Mouse (Mus musculus) forebrain, embryonic 16.5 days (tissue): ENCODE results near the gene Icosl. TPM values are rescaled to one million over a fixed set of nuclear protein-coding genes. Genes with fewer than 3 reads are reported as not detected.
"Not testable (repeated sequence)": the region's sequence is repeated elsewhere in the genome, so short reads cannot be mapped to it uniquely, and the experiment has no call there.

Source experiments
- ATAC-seq: fragments of 200-750 bp; cut with Nextera tagmentation; 2 replicates; pipeline ENCODE4 v1.8.0; 2017; ENCODE audit warnings: mild to moderate bottlenecking, moderate library complexity
- H3K27ac ChIP-seq: fragments of 300-500 bp; sonication (generic); 2 replicates; pipeline ENCODE4 v1.5.1; 2014; ENCODE audit warnings: low read length, control low read depth
- H3K27me3 ChIP-seq: fragments of 300-500 bp; sonication (generic); replicated peaks from 2 replicates; pipeline ENCODE4 v1.6.1; 2014; ENCODE audit warnings: low read length; ENCODE audit not compliant: control insufficient read depth, insufficient read depth
- H3K36me3 ChIP-seq: fragments of 300-500 bp; sonication (generic); 2 replicates; pipeline ENCODE4 v1.6.1; 2014; ENCODE audit not compliant: control insufficient read depth, insufficient read depth
- H3K4me1 ChIP-seq: fragments of 300-500 bp; sonication (generic); replicated peaks from 2 replicates; pipeline ENCODE4 v1.6.1; 2014; ENCODE audit warnings: low read length; ENCODE audit not compliant: control insufficient read depth, insufficient read depth
- H3K4me2 ChIP-seq: fragments of 300-500 bp; sonication (generic); 2 replicates; pipeline ENCODE4 v1.6.1; 2014; ENCODE audit warnings: mild to moderate bottlenecking, low read length, control low read depth
- H3K4me3 ChIP-seq: fragments of 300-500 bp; sonication (generic); replicated peaks from 2 replicates; pipeline ENCODE4 v1.5.1; 2014; ENCODE audit warnings: mild to moderate bottlenecking, low read length, control low read depth
- H3K9ac ChIP-seq: fragments of 300-500 bp; sonication (generic); replicated peaks from 2 replicates; pipeline ENCODE4 v1.6.1; 2014; ENCODE audit warnings: low read depth, low read length, control low read depth
- H3K9me3 ChIP-seq: fragments of 300-500 bp; sonication (generic); 2 replicates; pipeline ENCODE4 v1.6.1; 2016; ENCODE audit warnings: low read length; ENCODE audit not compliant: control insufficient read depth
- WGBS: fragments of 180-500 bp; shearing (Covaris S2); extraction: QIAGEN DNeasy Blood & Tissue Kit; methylation state at CpG from one replicate; pipeline ENCODE4 v1.1.7; 2014; 5-methylcytosine and 5-hydroxymethylcytosine counted together
- polyA plus RNA-seq: library from polyadenylated mRNA; unstranded; fragments of >200 nt; fragmentation: Nextera tagmentation; extraction: Ambion mirVana; gene quantifications from 2 replicates; pipeline ENCODE4 v1.2.1, GENCODE M21; 2015

Icosl gene
- polyA plus RNA-seq, 1 experiment from 2014 or later, result 0.38 TPM

DNA sequence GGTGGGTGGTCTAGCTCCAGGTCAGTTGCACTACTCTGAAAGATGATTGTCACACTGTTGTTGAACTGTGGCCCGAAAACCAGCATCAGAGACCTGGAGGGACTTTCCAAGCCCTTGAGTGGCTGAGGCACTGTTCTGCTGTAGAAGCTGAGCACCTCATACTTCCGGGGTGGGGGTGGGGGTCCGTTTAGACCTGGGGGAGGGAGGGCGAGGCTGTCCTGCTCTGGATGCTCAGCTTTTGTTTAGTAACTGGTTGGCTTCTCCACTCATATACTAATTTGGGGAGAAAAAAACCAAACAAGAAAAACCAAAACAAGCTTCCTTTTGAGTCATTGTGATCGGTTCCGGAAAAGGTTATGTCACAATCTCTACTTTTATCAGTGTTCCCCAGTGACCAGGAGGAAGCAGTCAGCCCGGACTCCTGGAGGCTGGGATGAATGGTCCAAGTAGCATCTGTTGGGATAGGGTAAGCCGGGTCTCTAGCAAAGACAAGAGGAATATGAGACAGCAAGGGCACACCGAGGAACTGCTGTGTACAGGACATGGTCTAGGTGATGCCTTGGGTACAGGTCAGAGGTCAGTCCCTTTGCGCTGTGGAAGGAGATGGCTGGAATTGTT is 17.5 kb downstream of the Icosl start:
- Histone ChIP-seq H3K4me1 (no peaks in the 10 kb centered on the region), H3K4me3 (no peak overlapping the region), H3K9ac (no peak overlapping the region), H3K9me3 (no peaks in the 10 kb centered on the region), H3K4me2 (no peak overlapping the region), H3K27ac (no peak overlapping the region), H3K27me3 (no peaks in the 10 kb centered on the region), H3K36me3 (no peaks in the 10 kb centered on the region)
- 86% methylated on average over 10 of the region's 10 CpGs for WGBS
- no peak for ATAC-seq

DNA sequence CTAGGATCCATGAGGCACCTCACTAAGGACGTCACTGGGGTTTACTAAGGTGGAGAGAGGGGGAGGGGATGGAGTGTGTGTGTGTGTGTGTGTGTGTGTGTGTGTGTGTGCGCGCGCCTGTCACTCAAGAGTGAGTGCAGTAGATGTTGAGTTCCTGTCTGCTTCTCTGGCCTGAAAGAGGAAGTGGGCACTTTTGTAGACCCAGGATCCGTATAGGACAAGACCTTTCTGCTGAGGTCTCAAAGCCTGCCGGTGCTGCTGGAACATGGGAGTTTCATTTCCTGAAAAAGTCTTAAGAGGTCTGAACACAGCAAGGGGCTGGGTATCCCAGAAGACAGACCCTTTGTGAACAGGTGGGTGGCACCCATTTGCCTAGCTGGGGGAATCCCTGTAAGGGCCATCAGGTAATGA is 18.0 kb downstream of the Icosl start:
- no peak overlapping the region for H3K27ac ChIP-seq
- no peak overlapping the region for H3K4me2 ChIP-seq
- WGBS, result 86% methylated on average over 6 of the region's 6 CpGs
- ATAC-seq, result no peak
- H3K4me1 ChIP-seq, result no peaks in the 10 kb centered on the region
- H3K9me3 ChIP-seq, result no peaks in the 10 kb centered on the region
- no peaks in the 10 kb centered on the region for H3K27me3 ChIP-seq
- no peaks in the 10 kb centered on the region for H3K36me3 ChIP-seq
- H3K9ac ChIP-seq, result no peak overlapping the region
- no peak overlapping the region for H3K4me3 ChIP-seq

DNA sequence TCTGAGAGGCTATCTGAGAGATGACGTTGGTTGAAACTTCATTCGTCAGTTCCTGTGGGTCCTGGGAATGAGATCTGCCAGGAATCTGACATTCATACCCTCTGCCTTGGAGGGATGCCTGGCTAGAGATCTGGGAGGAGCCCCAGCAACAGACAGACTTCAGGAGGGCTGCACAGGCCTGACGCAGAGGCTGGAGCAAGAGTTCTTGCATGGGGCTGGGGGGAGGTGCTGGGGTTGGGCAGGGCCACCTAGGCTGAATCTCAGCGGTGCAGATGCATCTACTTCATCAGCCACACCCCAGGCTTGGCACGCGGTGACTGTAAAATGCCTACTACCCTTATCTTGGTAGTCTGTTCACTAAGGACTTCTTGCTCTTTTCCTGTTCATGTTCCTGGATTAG is 21.1 kb downstream of the Icosl start:
- Histone ChIP-seq H3K4me3 (no peak overlapping the region), H3K27ac (no peak overlapping the region), H3K9me3 (no peaks in the 10 kb centered on the region), H3K36me3 (no peaks in the 10 kb centered on the region), H3K27me3 (no peaks in the 10 kb centered on the region), H3K4me1 (no peaks in the 10 kb centered on the region), H3K4me2 (no peak overlapping the region), H3K9ac (no peak overlapping the region)
- 69% methylated on average over 6 of the region's 6 CpGs for WGBS
- ATAC-seq, result no peak

DNA sequence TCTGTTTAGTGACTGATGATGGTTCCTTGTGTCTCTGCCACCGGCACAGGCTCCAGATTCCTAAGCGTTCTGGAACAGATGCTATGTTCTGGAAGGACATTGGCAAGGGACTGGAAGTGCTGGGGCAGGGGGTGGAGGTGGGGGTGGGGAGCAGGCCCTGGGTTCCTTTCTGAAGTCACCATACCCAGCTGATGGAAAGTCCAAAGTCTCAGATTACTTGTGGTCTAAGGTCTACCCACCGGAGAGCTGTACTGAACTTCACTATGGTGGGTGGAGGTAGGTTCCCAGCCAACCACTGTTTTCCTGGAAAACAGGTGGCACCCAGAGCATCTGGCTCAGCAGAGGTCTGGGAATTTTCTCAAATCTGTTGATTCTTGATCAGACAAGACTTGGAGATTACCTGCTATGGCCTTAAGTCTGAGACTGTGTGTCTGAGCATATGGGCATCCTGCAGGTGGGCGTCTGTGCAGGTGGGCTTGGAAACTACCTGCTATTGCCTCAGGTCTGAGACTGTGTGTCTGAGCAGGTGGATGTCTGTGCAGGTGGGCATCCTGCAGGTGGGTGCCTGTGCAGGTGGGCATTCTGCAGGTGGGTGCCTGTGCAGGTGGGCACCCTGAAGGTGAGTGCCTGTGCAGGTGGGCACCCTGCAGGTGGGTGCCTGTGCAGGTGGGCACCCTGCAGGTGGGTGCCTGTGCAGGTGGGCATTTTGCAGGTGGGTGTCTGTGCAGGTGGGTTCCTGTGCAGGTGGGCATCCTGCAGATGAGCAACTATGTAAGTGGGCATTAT is 21.8 kb downstream of the Icosl start:
- H3K9me3 ChIP-seq, result no peaks in the 10 kb centered on the region
- H3K4me2 ChIP-seq, result no peak overlapping the region
- no peak overlapping the region for H3K4me3 ChIP-seq
- no peaks in the 10 kb centered on the region for H3K4me1 ChIP-seq
- no peak for ATAC-seq
- 86% methylated on average over 4 of the region's 4 CpGs for WGBS
- no peak overlapping the region for H3K9ac ChIP-seq
- no peaks in the 10 kb centered on the region for H3K36me3 ChIP-seq
- no peaks in the 10 kb centered on the region for H3K27me3 ChIP-seq
- H3K27ac ChIP-seq, result no peak overlapping the region

DNA sequence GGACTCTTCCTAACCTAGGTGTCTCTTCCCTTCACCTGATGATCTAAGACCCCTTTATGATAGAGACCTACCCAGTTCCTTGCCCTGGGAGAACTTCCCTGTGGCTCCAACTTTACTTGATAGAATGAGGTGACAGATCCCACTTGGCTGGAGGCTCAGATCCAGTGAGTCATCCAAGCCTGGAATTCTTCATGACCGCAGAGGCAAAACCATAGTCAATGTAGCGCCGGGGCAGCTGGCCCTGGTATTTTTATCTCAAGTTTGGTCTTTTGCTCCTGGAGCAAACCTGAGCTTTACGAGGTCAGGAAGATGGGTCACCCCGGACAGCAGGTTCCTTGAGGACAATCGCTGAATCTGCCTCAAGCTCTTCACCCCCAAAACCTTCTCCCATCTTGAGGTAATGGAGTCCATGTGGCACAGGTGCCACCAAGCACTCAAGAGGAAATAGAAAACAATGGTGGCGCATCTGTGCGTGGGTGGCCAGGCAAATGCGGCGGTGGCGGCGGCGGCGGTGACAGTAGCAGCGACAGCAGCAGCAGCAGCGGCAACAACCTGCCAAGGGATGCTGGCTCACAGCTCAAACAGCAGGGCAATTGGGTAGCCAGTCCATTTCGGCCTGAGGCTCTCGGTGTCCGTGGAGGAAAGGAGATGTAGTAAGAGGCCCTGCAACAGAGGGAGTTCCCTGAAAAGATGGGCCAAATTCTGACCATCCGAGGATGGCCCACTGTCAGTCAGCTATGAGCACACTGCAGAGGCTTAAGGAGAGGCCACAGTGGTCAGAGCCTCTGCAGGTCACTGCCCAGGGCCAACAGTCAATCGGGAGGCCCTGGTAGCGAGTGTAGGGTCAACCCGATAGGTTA is 23.0 kb downstream of the Icosl start:
- H3K36me3 ChIP-seq, result no peaks in the 10 kb centered on the region
- H3K9me3 ChIP-seq, result no peaks in the 10 kb centered on the region

DNA sequence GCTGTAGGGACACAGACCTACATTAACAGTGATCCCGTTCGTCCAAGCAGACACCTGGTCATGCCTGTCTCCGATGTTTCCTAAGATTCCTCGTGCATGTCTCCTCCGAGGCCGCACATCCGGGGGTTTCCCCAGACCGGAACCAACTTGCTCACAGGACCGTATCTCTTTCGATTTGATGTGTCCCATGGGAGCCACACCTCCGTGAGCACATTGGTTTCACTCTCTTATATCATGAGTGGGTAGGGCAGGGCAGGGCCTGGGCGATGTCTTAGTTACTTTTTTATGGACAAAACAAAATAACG is 23.6 kb downstream of the Icosl start:
- Histone ChIP-seq H3K36me3 (no peaks in the 10 kb centered on the region), H3K27ac (no peak overlapping the region), H3K9ac (no peak overlapping the region), H3K4me3 (no peak overlapping the region), H3K4me2 (no peak overlapping the region), H3K9me3 (no peaks in the 10 kb centered on the region), H3K4me1 (no peaks in the 10 kb centered on the region), H3K27me3 (no peaks in the 10 kb centered on the region)
- WGBS, result 91% methylated on average over 13 of the region's 13 CpGs
- no peak for ATAC-seq

More for the DNA sequence above, 23.0 kb downstream of the Icosl start:
- H3K9ac ChIP-seq, result no peak overlapping the region
- no peak overlapping the region for H3K27ac ChIP-seq
- ATAC-seq, result no peak
- H3K4me2 ChIP-seq, result no peak overlapping the region
- WGBS, result 87% methylated on average over 23 of the region's 23 CpGs
- no peaks in the 10 kb centered on the region for H3K4me1 ChIP-seq
- H3K4me3 ChIP-seq, result no peak overlapping the region
- H3K27me3 ChIP-seq, result no peaks in the 10 kb centered on the region

DNA sequence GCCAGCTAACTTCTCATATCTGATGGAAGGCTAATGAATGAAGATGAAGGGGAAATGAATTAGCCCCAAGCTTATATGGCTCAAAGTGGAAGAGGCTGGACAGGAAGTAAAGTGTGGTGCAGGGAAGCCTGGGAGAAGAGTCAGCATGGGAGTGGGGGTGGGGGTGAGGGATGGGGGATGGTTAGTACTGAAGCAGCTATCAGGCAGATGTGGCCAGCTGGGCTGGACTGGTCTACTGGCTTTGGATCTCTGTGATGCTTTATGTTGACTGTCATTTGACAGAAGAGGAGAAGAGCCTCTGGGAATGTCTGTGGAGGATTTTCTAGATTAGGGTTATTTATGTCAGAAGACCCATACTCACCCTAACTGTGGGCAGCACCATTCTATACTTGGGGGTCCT is 26.1 kb downstream of the Icosl start:
- no peak for ATAC-seq
- H3K4me1 ChIP-seq, result no peaks in the 10 kb centered on the region
- H3K4me3 ChIP-seq, result no peak overlapping the region
- H3K27me3 ChIP-seq, result no peaks in the 10 kb centered on the region
- H3K27ac ChIP-seq, result no peak overlapping the region
- no peaks in the 10 kb centered on the region for H3K9me3 ChIP-seq
- H3K9ac ChIP-seq, result no peak overlapping the region
- no peak overlapping the region for H3K4me2 ChIP-seq
- no peaks in the 10 kb centered on the region for H3K36me3 ChIP-seq

DNA sequence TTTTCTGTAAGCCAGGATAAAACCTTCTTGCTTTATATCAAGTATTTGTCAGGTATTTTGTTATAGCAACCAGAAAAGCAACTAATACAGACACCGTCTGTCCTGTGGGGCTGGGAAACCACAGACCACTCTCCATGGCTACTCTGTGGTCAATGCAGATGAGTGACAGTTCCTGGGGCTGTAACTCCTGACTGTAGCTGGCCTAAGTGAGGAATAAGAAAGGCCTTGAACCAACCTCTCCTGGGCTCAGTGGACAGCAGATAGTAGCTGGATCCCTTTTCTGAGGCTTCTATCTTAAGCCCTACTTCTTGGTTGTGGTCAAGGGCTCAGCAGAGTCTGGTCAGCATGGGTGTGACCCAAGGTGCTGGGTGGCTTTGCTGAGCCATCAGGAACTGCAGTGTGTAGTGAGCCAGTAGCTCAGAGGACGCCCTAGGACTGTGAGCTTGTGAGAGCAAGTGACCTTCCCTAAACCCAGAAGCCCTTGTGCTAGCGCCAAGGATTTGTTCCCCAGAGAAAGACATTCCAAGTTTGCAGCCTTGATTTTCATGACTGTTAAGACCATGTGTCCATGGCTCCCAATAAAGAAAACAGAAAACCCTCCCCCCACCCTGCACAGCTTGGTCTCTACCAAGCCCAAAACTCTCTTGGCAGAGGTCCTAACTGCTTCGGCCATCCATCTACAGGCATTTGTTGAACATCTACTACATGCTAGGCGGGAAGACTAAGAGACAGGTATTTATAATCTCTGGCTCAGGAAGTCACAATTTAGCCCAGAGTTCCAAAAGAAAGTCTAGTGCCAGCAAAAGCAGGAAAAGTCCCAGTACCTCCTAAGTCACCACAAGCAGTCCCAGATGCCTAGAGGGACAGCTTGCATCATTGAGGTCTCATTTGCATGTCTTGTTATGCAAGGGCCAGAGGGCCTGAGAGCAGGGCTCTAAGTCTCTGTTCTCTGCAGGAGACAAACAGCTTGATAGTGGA is 27.1 kb downstream of the Icosl start:
- Histone ChIP-seq H3K27me3 (no peaks in the 10 kb centered on the region), H3K27ac (no peak overlapping the region), H3K4me3 (no peak overlapping the region), H3K9ac (no peak overlapping the region), H3K36me3 (no peaks in the 10 kb centered on the region), H3K4me1 (no peaks in the 10 kb centered on the region), H3K9me3 (no peaks in the 10 kb centered on the region), H3K4me2 (no peak overlapping the region)
- 86% methylated on average over 5 of the region's 5 CpGs for WGBS
- ATAC-seq, result no peak

DNA sequence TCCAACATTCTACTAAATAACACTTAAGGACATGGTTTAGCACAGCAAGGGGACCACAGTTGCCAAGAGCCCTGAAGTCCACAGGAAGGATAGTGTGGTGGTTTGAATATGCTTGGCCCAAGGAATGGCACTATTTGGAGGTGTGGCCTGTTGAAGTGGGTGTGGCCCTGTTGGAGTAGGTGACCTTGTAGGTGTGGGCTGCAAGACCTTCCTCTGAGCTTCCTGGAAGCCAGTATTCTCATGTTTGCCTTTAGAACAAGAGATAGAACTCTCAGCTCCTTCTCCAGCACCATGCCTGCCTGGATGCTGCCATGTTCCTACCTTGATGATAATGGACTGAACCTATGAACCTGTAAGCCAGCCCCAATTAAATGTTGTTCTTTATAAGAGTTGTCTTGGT is 30.8 kb downstream of the Icosl start:
- H3K4me2 ChIP-seq, H3K9ac ChIP-seq, ATAC-seq, H3K9me3 ChIP-seq, H3K4me1 ChIP-seq, H3K27me3 ChIP-seq, H3K4me3 ChIP-seq, H3K27ac ChIP-seq, H3K36me3 ChIP-seq: not testable (repeated sequence)
